Mouse (Mus musculus) retina, embryonic 14.5 days (tissue): ENCODE results near the gene Ptgis.

Experiments
- DNase-seq: peaks from one replicate; pipeline ENCODE4 v3.0.0-alpha.2; 2015; ENCODE audit warnings: low spot score

Gene Ptgis

GRCm38 (mm10) chr2:167240008-167240964 is at the start of gene Ptgis:
TSS of gene Ptgis (minus strand) at chr2:167240604.
- peak; percentile 60 for DNase-seq

- no peak for DNase-seq
Measured at GRCm38 (mm10) chr2:167281461-167281860, 41.1 kb upstream of the Ptgis start.

GRCm38 (mm10) chr2:167280986-167281310 is 40.5 kb upstream of the Ptgis start:
- DNase-seq = no peak

GRCm38 (mm10) chr2:167280090-167280985 is 39.9 kb upstream of the Ptgis start:
- DNase-seq = peak; percentile 85

GRCm38 (mm10) chr2:167278751-167279526 is 38.5 kb upstream of the Ptgis start:
- DNase-seq = peak; percentile 77

- no peak for DNase-seq
Measured at GRCm38 (mm10) chr2:167278011-167278410, 37.6 kb upstream of the Ptgis start.

- peak; percentile 80 for DNase-seq
Measured at GRCm38 (mm10) chr2:167277026-167277425, 36.6 kb upstream of the Ptgis start.

GRCm38 (mm10) chr2:167275856-167276255 is 35.5 kb upstream of the Ptgis start:
- DNase-seq = no peak

- no peak for DNase-seq
Measured at GRCm38 (mm10) chr2:167274713-167275465, 34.5 kb upstream of the Ptgis start.

- DNase-seq = no peak
Measured at GRCm38 (mm10) chr2:167273206-167273740, 32.9 kb upstream of the Ptgis start.

GRCm38 (mm10) chr2:167272706-167273105 is 32.3 kb upstream of the Ptgis start:
- DNase-seq = no peak

GRCm38 (mm10) chr2:167271121-167271521 is 30.7 kb upstream of the Ptgis start:
- no peak for DNase-seq

GRCm38 (mm10) chr2:167270496-167270895 is 30.1 kb upstream of the Ptgis start:
- DNase-seq = no peak

- DNase-seq = no peak
Measured at GRCm38 (mm10) chr2:167268721-167269120, 28.3 kb upstream of the Ptgis start.

GRCm38 (mm10) chr2:167268411-167268690 is 27.9 kb upstream of the Ptgis start:
- DNase-seq = no peak

GRCm38 (mm10) chr2:167267531-167268410 is 27.4 kb upstream of the Ptgis start:
- no peak for DNase-seq

- no peak for DNase-seq
Measured at GRCm38 (mm10) chr2:167266231-167266630, 25.8 kb upstream of the Ptgis start.

- DNase-seq = no peak
Measured at GRCm38 (mm10) chr2:167265806-167266205, 25.4 kb upstream of the Ptgis start.

GRCm38 (mm10) chr2:167265021-167265420 is 24.6 kb upstream of the Ptgis start:
- DNase-seq = no peak

GRCm38 (mm10) chr2:167263931-167264330 is 23.5 kb upstream of the Ptgis start:
- no peak for DNase-seq
